Mouse (Mus musculus) myocyte (in vitro differentiated cells): ENCODE measurements around the gene Cdk5. TPM values are rescaled to one million over a fixed set of nuclear protein-coding genes. Genes with fewer than 3 reads are reported as not detected.

Source experiments
- H3K27me3 ChIP-seq: one replicate; pipeline ENCODE4 v1.6.1; 2011; ENCODE audit not compliant: control insufficient read depth, insufficient read depth, insufficient read length
- H3K36me3 ChIP-seq: one replicate; pipeline ENCODE4 v1.6.1; 2011; ENCODE audit not compliant: control insufficient read depth, insufficient read depth
- H3K4me2 ChIP-seq: one replicate; pipeline ENCODE4 v1.6.1; 2011; ENCODE audit warnings: low read depth, control low read depth
- H3K4me3 ChIP-seq: one replicate; pipeline ENCODE4 v1.5.1; 2011; ENCODE audit warnings: mild to moderate bottlenecking, control low read depth, moderate library complexity
- H3K79me2 ChIP-seq: one replicate; pipeline ENCODE4 v1.6.1; 2011; ENCODE audit not compliant: control insufficient read depth, insufficient read depth
- H3ac ChIP-seq: one replicate; pipeline ENCODE4 v1.6.1; 2011; ENCODE audit not compliant: control insufficient read depth, insufficient read length
- CEBPB ChIP-seq: IDR thresholded peaks from 2 replicates; pipeline ENCODE4 v1.6.1; 2011; ENCODE audit warnings: mild to moderate bottlenecking, moderate library complexity; ENCODE audit not compliant: poor library complexity, insufficient read depth, severe bottlenecking
- E2F4 ChIP-seq: IDR thresholded peaks from one replicate; pipeline ENCODE4 v1.6.1; 2011; ENCODE audit warnings: mild to moderate bottlenecking, control low read depth, moderate library complexity; ENCODE audit not compliant: insufficient read depth
- MAX ChIP-seq: IDR thresholded peaks from one replicate; pipeline ENCODE4 v1.6.1; 2011; ENCODE audit warnings: low read depth, mild to moderate bottlenecking, control low read depth
- MYOD1 ChIP-seq, 3 experiments: IDR thresholded peaks; one replicate each; pipeline ENCODE4 v1.6.1; 2011; ENCODE audit warnings: control low read depth in 2 of 3, low read depth in 2 of 3, mild to moderate bottlenecking in 2 of 3, moderate library complexity in 1 of 3; ENCODE audit not compliant: insufficient read length in 2 of 3, control insufficient read depth in 1 of 3
- MYOG ChIP-seq, 3 experiments: IDR thresholded peaks; one replicate each; pipeline ENCODE4 v1.6.1; 2011; ENCODE audit warnings: control low read depth in 2 of 3, low read depth in 2 of 3, mild to moderate bottlenecking in 2 of 3; ENCODE audit not compliant: insufficient read length in 2 of 3, control insufficient read depth in 1 of 3, insufficient read depth in 1 of 3
- POLR2A ChIP-seq: IDR thresholded peaks from one replicate; pipeline ENCODE4 v1.6.1; 2011; ENCODE audit warnings: low read depth, mild to moderate bottlenecking, control low read depth, moderate library complexity; ENCODE audit not compliant: insufficient read length
- POLR2AphosphoS2 ChIP-seq: IDR thresholded peaks from one replicate; pipeline ENCODE4 v1.6.1; 2011; ENCODE audit warnings: low read depth, control low read depth; ENCODE audit not compliant: insufficient read length
- REST ChIP-seq: IDR thresholded peaks from one replicate; pipeline ENCODE4 v1.6.1; 2011; ENCODE audit warnings: mild to moderate bottlenecking, control low read depth, moderate library complexity; ENCODE audit not compliant: insufficient read depth, insufficient read length
- SRF ChIP-seq: IDR thresholded peaks from one replicate; pipeline ENCODE4 v1.6.1; 2011; ENCODE audit warnings: low read depth; ENCODE audit not compliant: control insufficient read depth, insufficient read length
- TCF12 ChIP-seq: IDR thresholded peaks from one replicate; pipeline ENCODE4 v1.6.1; 2011; ENCODE audit warnings: mild to moderate bottlenecking, control low read depth; ENCODE audit not compliant: poor library complexity, insufficient read depth, severe bottlenecking
- TCF3 ChIP-seq: IDR thresholded peaks from one replicate; pipeline ENCODE4 v1.6.1; 2011; ENCODE audit warnings: low read depth, control low read depth; ENCODE audit not compliant: insufficient read length
- USF1 ChIP-seq: IDR thresholded peaks from one replicate; pipeline ENCODE4 v1.6.1; 2011; ENCODE audit warnings: low read depth, mild to moderate bottlenecking, control low read depth, moderate library complexity
- polyA plus RNA-seq: library from polyadenylated mRNA; unstranded; fragments of >200 nt; fragmentation: generic; extraction: Trizol; gene quantifications from one replicate; pipeline ENCODE4 v1.2.1, GENCODE M21; 2012; ENCODE audit warnings: missing spikeins

Gene Cdk5
- polyA plus RNA-seq, 1 experiment = 30.0 TPM

- Histone ChIP-seq H3K27me3 (no peaks in the 10 kb centered on the region), H3K4me2 (peak within 1 kb of the TSS; percentile 94), H3ac (peak within 1 kb of the TSS; percentile 90), H3K36me3 (peaks cover 18% of the 10 kb centered on the region), H3K79me2 (peaks cover 14% of the 10 kb centered on the region), H3K4me3 (peak within 1 kb of the TSS; percentile 54)
- TF ChIP-seq TCF3 = no peak
- no peak for TF ChIP-seq CEBPB
- TF ChIP-seq POLR2A = peak; percentile 78
- TF ChIP-seq REST = no peak
- peak; percentile 90 for TF ChIP-seq POLR2AphosphoS2
- TF ChIP-seq USF1 = no peak
- peak; percentile 2 for TF ChIP-seq E2F4
- TF ChIP-seq MAX = no peak
- peak in 1 of 3 experiments; percentile 20 for TF ChIP-seq MYOG (IDR thresholded peaks at IDR 0.05; ENCODE audit: control insufficient read depth in 1 of 3, insufficient read depth in 1 of 3, insufficient read length in 2 of 3, low read depth in 2 of 3)
- no peak for TF ChIP-seq TCF12
- TF ChIP-seq SRF = no peak
- TF ChIP-seq MYOD1 (IDR thresholded peaks at IDR 0.05; ENCODE audit: control insufficient read depth in 1 of 3, insufficient read length in 2 of 3, low read depth in 2 of 3) = peak in 1 of 3 experiments; percentile 18
Observed at GRCm38 (mm10) chr5:24444746-24445427, 21.6 kb upstream of the Cdk5 start, which contains the start of gene Fastk. TSS of gene Fastk (minus strand) at chr5:24445287.

GRCm38 (mm10) chr5:24443927-24444326 lies 20.6 kb upstream of the Cdk5 start:
- Histone ChIP-seq H3ac (peak overlapping the region; percentile 90), H3K36me3 (peaks cover 21% of the 10 kb centered on the region), H3K27me3 (no peaks in the 10 kb centered on the region)

GRCm38 (mm10) chr5:24443204-24443603 lies 19.9 kb upstream of the Cdk5 start:
- Histone ChIP-seq H3K27me3 (no peaks in the 10 kb centered on the region), H3K79me2 (peaks cover 14% of the 10 kb centered on the region), H3ac (no peak overlapping the region), H3K36me3 (peaks cover 21% of the 10 kb centered on the region), H3K4me3 (peak overlapping the region; percentile 54), H3K4me2 (peak overlapping the region; percentile 94)
- TF ChIP-seq MYOD1 (IDR thresholded peaks at IDR 0.05; ENCODE audit: control insufficient read depth in 1 of 3, insufficient read length in 2 of 3, low read depth in 2 of 3) = no peak
- peak; percentile 9 for TF ChIP-seq POLR2A
- peak; percentile 21 for TF ChIP-seq POLR2AphosphoS2
- no peak for TF ChIP-seq USF1

More at GRCm38 (mm10) chr5:24443927-24444326, 20.6 kb upstream of the Cdk5 start:
- peak overlapping the region; percentile 54 for H3K4me3 ChIP-seq
- TF ChIP-seq POLR2A (peak; percentile 19), MYOG (IDR thresholded peaks at IDR 0.05; ENCODE audit: control insufficient read depth in 1 of 3, insufficient read depth in 1 of 3, insufficient read length in 2 of 3, low read depth in 2 of 3) (no peak)
- peaks cover 14% of the 10 kb centered on the region for H3K79me2 ChIP-seq
- H3K4me2 ChIP-seq = peak overlapping the region; percentile 94

DNA sequence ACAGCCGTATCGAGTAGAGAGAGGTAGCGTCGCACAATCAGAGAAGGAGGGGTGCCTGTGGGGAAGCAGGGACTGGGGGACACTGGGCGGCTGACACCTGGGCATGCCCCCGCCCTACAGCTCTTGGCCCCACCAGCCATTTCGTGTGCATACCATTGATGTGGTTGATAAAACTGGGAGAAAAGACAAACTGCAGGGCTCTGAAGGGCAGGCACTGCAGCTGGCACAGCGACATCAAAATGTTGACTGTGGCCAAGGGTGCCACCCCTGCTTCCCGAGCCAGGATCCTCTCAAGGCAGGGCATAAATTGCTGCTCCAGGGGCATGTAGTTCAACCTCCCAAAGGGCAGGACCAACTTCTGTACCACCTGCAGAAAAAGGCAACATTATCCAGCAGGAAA lies 18.7 kb upstream of the Cdk5 start:
- Histone ChIP-seq H3K79me2 (peaks cover 14% of the 10 kb centered on the region), H3K36me3 (peaks cover 29% of the 10 kb centered on the region)

DNA sequence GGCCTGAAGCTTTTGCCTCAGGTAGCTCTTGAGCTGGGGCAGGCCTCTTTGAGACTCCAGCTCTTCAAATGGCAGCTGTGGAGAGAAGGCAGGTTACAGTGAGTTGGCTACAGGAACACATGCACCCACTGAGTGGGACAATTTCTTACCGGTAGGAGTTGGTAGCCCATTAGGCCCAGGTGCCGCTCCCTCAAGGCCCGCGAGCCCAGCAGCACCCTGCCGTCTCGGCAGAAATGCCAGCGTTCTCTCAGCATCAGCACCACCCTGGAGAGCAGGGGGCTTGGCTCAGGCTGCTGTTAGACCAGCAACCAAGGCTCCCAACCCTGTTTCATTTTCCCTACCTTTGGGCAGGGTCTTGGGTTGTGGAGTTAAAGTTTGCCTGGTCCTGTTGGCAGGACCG lies 17.9 kb upstream of the Cdk5 start:
- TF ChIP-seq E2F4 (no peak), TCF3 (no peak), POLR2A (peak; percentile 12)
- Histone ChIP-seq H3K79me2 (peaks cover 14% of the 10 kb centered on the region), H3K27me3 (no peaks in the 10 kb centered on the region), H3K4me3 (no peak overlapping the region), H3K4me2 (no peak overlapping the region), H3ac (no peak overlapping the region), H3K36me3 (peaks cover 35% of the 10 kb centered on the region)

More for the DNA sequence above, 18.7 kb upstream of the Cdk5 start:
- Histone ChIP-seq H3K4me3 (no peak overlapping the region), H3K27me3 (no peaks in the 10 kb centered on the region), H3K4me2 (no peak overlapping the region), H3ac (no peak overlapping the region)
- no peak for TF ChIP-seq TCF12
- TF ChIP-seq MYOD1 (IDR thresholded peaks at IDR 0.05; ENCODE audit: control insufficient read depth in 1 of 3, insufficient read length in 2 of 3, low read depth in 2 of 3) = no peak
- TF ChIP-seq POLR2AphosphoS2 = peak; percentile 80
- peak; percentile 16 for TF ChIP-seq POLR2A
- TF ChIP-seq MYOG (IDR thresholded peaks at IDR 0.05; ENCODE audit: control insufficient read depth in 1 of 3, insufficient read depth in 1 of 3, insufficient read length in 2 of 3, low read depth in 2 of 3) = no peak
